Mouse (Mus musculus): ENCODE measurements at regions not wholly inside any gene's neighbourhood (a gene's known extent, or its start where the extent isn't known, plus 50 kb on each side); places are given as distances from the start of the nearest gene placed in this dataset.

GRCm38 (mm10) chr7:64060051-64060450 lies 93.6 kb upstream of the Trpm1 start:
- peak; percentile 46 to 55 for DNase-seq (ENCODE audit: low spot score in 2 of 2)

DNA sequence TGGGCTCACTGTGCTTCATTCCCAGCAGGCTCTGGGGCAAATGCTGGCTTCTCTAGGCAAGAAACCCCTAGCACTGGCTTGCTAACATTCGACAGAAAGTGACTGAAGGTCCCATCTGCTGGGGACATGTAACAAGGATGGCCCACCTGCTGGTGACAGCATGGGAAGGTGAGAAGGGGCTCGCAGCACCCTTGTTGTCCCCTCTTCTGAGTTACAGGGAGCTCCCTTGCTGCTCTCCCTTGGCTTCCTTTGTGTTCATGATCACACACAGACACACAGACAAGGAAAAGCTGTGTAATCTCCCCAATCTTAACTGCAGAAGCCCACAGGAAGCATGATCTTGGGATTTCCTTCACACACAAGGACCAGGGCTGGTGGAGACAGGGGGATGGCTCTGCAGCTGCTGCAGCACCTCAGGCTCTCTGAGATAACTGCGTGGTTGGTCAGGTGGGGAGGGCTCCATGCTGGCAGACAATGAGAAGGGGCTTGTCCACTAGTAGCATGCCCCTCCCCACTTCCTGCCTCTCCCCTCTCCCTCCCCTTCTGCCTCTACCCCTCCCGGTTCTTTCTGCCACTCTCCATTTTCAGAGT lies 95.3 kb upstream of the Trpm1 start:
- DNase-seq (ENCODE audit: low spot score in 2 of 2), result no peak

DNA sequence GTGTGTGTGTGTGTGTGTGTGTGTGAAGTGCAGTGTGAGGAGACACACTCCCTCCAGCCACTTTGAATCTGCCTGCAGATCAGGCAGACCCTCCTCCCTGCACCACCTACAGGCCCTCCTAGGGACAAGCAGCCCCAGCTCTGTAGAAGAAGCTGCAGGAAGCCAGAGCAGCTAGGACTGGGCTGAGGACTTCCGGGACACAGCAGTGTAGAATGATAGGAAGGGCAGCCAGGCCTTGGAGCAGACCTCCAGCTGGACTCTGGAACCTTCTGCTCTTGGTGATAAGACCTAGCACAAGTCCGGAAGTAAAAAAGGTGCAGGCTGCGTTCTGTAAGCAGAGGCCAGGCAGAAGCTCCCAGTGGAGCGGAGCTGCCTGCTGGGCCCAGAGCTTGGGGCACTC lies 95.8 kb upstream of the Trpm1 start:
- DNase-seq (ENCODE audit: low spot score in 2 of 2), result no peak

DNA sequence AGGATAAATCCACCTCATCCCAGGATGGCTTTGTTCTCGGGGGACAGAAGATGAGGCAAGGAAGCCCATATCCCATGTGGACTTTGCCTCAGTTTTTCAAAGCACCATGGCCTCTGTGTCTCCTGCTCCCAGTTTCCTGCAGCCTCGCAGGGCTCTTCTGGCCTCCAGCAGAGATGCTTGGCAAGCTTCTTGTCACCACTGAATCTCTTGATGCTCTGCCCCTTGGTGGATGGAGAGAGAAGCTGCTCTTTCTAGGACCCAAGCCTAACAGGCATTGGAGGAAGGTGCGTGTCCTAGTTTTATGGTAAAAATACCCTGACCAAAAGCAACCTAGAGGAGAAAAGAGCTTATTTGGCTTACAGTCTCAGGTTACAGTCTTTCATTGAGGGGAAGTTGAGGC lies 97.1 kb upstream of the Trpm1 start:
- no peak for DNase-seq (ENCODE audit: low spot score in 2 of 2)

DNA sequence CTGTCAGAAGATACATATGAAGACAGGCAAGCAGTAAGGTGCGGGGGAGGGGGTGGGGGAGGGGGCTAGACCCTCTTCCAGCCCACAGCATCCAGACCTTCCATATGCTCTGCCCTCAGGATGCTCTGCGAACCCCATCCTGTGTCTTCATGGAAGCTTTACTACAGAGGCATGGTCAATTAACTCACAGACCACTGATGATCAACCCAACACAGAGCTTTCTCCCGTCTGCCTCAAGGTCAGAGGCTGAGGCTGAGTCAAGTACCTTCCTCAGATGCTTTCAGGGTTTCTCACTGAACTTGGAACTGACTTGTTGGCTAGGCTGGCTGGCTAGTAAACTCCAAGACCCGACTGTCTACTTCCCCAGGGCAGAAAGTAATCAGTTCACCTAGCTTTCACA lies 98.6 kb upstream of the Trpm1 start:
- DNase-seq (ENCODE audit: low spot score in 2 of 2), result no peak

GRCm38 (mm10) chr7:64053766-64054165 lies 99.9 kb upstream of the Trpm1 start:
- no peak for DNase-seq (ENCODE audit: low spot score in 2 of 2)

DNA sequence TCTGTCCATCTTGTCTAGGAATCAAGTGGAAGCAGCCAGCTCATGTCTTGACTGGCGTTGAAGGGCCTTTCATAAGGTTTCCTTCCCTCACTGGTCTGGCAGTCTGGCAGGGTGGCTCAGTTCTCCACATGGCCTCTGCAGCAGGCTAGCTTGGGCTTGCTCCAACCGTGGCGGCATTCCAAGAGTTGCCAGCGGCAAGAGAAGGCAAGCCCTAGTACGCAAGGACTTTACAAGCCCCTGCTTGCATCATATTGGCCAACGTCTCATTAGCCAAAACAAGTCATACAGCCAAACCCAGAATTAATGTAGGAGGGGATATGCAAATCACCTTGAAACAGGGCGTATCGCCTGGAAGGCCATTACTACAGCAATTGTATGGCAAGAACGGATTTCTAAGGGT lies 101.2 kb upstream of the Trpm1 start:
- DNase-seq (ENCODE audit: low spot score in 2 of 2), result peak; percentile 77 to 81

GRCm38 (mm10) chr7:64050826-64051401 lies 102.7 kb upstream of the Trpm1 start:
- DNase-seq (ENCODE audit: low spot score in 2 of 2), result no peak

- no peak for DNase-seq (ENCODE audit: low spot score in 2 of 2)
Observed at GRCm38 (mm10) chr7:64050246-64050645, 103.4 kb upstream of the Trpm1 start.

- DNase-seq (ENCODE audit: low spot score in 2 of 2), result no peak
Observed at GRCm38 (mm10) chr7:64049183-64049965, 104.3 kb upstream of the Trpm1 start.

DNA sequence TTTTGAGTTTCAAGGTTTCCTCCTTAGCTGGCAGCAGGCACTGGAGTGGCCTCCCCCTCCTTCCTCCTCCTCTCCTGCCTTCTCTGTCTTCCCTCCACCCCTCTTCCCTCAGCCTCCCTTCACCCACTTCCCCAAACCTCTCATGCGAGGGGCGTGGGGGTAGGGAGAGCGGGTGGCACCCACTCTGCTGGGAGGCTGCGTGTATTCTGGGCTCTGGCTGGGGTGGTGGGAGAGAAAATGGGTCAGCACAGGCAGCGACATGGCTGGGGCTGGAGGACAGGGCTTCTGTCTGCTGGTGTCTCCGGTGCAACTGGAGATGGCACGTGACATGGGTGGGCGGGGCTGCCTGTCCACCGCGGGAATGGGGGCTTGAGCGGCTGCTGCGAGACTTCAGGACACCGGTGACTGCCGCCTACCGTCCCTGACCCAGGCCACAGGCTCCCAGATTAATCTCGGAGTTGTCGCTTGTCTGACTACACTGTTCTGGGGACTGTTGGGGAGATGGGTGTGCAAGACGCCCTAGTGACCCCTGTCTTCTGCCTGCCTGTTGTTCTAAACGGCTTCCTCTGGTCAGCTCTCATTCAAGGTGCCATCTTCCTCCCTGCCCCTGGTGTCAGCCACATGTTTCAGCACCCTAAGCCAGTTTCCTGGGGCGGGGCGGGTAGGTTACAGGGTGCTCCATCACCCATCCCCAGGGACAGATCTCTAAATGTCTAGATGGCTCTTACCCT lies 105.0 kb upstream of the Trpm1 start:
- DNase-seq (ENCODE audit: low spot score in 2 of 2), result peak; percentile 54 to 67

GRCm38 (mm10) chr7:64047831-64048230 lies 105.8 kb upstream of the Trpm1 start:
- no peak for DNase-seq (ENCODE audit: low spot score in 2 of 2)

DNA sequence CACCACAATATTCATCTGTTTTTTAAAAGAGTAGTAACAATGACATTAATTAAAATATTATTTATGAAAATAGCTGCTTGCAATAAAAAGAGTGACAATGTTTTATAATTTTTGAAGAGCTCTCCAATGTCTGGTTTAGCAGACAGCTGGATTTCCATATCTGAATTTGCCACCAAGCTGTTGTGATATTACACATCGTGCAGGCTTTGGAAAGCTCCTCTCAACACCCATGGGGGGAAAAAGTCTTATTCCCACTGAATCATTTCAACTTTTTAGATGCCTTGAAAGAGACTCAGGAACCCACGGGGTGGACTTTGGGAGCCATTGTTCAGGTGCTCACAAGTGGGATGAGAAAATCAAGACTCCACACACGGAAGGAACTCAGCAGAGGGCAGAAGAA lies 106.6 kb upstream of the Klf13 start:
- DNase-seq (ENCODE audit: low spot score in 2 of 2), result no peak

DNA sequence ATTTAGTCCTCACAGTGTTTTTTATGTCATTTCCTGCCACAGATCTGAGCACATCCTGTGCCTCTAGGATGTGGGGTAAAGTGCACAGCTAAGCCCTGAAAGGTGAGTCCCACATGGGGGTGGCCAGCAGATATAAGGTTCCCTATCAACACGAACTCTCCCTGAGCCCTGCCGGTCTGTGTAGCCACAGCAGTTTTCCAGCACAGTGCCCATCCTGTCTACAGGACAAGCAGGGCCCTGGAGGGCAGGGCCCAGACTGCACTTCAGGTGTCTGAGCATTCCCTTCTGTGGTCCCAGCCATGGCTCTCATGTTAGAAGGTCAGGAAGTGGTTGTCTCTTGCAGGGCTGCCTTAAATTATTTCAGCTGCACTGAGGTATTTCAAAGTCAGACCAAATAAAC lies 104.3 kb upstream of the Klf13 start:
- DNase-seq (ENCODE audit: low spot score in 2 of 2), result no peak

GRCm38 (mm10) chr7:64041303-64041702 lies 102.6 kb upstream of the Klf13 start:
- DNase-seq (ENCODE audit: low spot score in 2 of 2), result no peak

- DNase-seq (ENCODE audit: low spot score in 2 of 2), result no peak
Observed at GRCm38 (mm10) chr7:64040026-64040737, 101.5 kb upstream of the Klf13 start.

DNA sequence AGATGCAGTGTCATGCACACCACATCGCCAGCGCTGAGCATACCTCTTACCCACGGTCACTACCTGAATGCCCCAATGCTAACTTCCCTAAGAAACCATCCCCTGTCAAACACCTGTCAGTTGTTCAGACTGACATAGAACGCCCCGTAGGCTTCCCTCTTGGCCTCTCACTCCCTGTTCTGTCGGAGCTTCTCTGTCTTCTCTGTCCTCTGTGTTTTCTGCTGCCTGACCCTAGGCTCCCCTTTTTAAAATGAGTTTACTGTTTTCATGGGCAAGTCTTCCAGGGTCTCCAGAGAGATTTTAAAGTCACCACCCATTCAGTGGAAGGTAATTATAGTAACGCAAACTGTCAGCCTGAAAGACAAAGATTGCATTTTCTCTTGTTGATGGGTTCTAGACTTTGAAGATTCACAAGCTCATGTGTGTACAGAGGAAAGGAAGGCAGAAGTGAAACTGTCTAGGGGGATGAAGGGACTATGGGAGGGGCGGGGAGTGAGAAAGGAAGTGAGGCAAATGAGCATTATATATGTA lies 99.1 kb upstream of the Klf13 start:
- DNase-seq (ENCODE audit: low spot score in 2 of 2), result no peak

DNA sequence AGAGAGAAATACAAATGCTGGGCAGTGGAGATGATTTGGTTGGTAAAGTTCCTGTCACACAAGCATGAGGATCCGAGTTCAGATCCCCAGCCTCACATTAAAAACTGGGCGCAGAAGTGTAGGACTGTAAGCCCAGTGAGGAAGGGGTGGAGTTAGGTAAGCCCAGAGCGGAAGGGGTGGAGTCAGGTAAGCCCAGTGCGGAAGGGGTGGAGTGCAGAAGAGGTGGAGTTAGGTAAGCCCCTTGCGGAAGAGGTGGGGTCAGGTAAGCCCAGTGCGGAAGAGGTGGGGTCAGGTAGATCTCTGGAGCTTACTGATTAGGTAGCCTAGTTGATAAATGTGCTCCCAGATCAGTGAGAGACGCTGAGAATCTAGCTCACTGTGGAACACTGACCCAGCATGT lies 97.4 kb upstream of the Klf13 start:
- no peak for DNase-seq (ENCODE audit: low spot score in 2 of 2)

DNA sequence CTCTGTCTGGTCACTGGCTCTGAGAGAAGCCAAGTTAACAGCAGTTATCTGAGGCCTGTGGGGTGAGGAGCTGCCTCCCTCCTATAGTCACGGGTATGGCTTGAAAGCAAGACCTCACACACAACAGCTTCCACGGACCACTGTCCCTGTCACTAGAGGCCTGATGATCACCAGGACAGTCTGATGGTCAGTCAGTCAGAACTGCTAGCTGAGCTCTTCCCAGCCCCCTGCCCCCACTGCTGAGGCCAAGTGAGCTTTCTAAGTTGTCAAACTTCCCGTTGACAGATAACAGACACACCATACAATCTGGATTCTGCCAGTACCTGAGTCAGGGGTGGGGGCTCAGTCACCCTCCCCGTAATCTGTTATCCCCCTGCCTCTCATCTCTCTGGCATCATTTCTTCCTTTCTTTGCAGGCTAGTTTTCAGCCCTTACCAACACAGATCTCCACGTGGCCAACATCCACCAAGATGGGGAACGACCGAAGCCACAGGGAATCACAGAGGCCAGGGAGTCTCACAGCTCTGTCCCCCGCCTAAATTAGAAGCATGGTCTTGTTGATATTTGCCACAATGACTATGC lies 96.4 kb upstream of the Klf13 start:
- DNase-seq (ENCODE audit: low spot score in 2 of 2), result no peak

- DNase-seq (ENCODE audit: low spot score in 2 of 2), result no peak
Observed at GRCm38 (mm10) chr7:64034493-64034892, 95.8 kb upstream of the Klf13 start.

GRCm38 (mm10) chr7:64033388-64033787 lies 94.7 kb upstream of the Klf13 start:
- no peak for DNase-seq (ENCODE audit: low spot score in 2 of 2)
